9 mouse cellular contexts compared by ENCODE assay signal in genomic region chr5:117109522-117109921, GRCm38 (mm10). TPM values are rescaled to one million over a fixed set of nuclear protein-coding genes. Genes with fewer than 3 reads are reported as not detected.
A peak's percentile ranks its signal among the peaks of the same experiment; 100 is the strongest.
DNase-seq lines count a peak whose midpoint lies in the region; ATAC-seq and TF ChIP-seq lines count a peak whose summit lies in the region.
"Had no signal": no experiment of that assay in that cellular context is flagged by ENCODE, and none has a peak within 500 bp of the region (broad histone marks: within the 10 kb centered on the region; RNA-seq: fewer than 3 reads in every experiment).

No protein-coding gene starts in this region.

- H3K9me3 ChIP-seq in intestine, postnatal 0 days (ENCODE audit: control insufficient read depth) = no peaks in the 10 kb centered on the region
- no peaks in the 10 kb centered on the region for H3K9me3 ChIP-seq in intestine, embryonic 15.5 days
- H3K9me3 ChIP-seq: hindbrain, embryonic 15.5 days had no signal

- no peak overlapping the region for H3K4me2 ChIP-seq in intestine, postnatal 0 days (replicated peaks; ENCODE audit: low read depth)
- H3K4me2 ChIP-seq in intestine, embryonic 15.5 days (replicated peaks) = no peak overlapping the region
- H3K4me2 ChIP-seq: hindbrain, embryonic 15.5 days had no signal

- H3K36me3 ChIP-seq in intestine, postnatal 0 days (ENCODE audit: control insufficient read depth, insufficient read depth) = peaks cover 79% of the 10 kb centered on the region
- peaks cover 50% of the 10 kb centered on the region for H3K36me3 ChIP-seq in intestine, embryonic 15.5 days
- peaks cover 38% of the 10 kb centered on the region for H3K36me3 ChIP-seq in spleen, adult 2 months (ENCODE audit: control insufficient read depth, insufficient read depth, low read length)

- intact Hi-C loops in left cerebral cortex, postnatal 14 days (cut with DNase I) = no loop called here

- ATAC-seq in intestine, postnatal 0 days = no peak
- ATAC-seq in intestine, embryonic 15.5 days = no peak

- no peak for TF ChIP-seq POLR2A in spleen, adult 2 months (IDR thresholded peaks at IDR 0.05; ENCODE audit: low read depth, low read length)
- no peak for TF ChIP-seq POLR2A in bone marrow macrophage, adult 2 months (IDR thresholded peaks at IDR 0.05; ENCODE audit: borderline replicate concordance, low read depth, low read length)

- no peaks in the 10 kb centered on the region for H3K27me3 ChIP-seq in intestine, postnatal 0 days (replicated peaks; ENCODE audit: control insufficient read depth, insufficient read depth, low read length)
- no peaks in the 10 kb centered on the region for H3K27me3 ChIP-seq in intestine, embryonic 15.5 days (replicated peaks)
- H3K27me3 ChIP-seq in spleen, adult 2 months (ENCODE audit: control insufficient read depth, insufficient read depth, low read length) = no peaks in the 10 kb centered on the region
- H3K27me3 ChIP-seq: hindbrain, embryonic 15.5 days had no signal

- no peak overlapping the region for H3K27ac ChIP-seq in intestine, postnatal 0 days (ENCODE audit: low read depth, low read length)
- no peak overlapping the region for H3K27ac ChIP-seq in intestine, embryonic 15.5 days
- H3K27ac ChIP-seq in spleen, adult 2 months (ENCODE audit: insufficient read depth, low read length) = no peak overlapping the region
- no peak overlapping the region for H3K27ac ChIP-seq in bone marrow macrophage, adult 2 months (ENCODE audit: insufficient read depth, low read depth, low read length)
- H3K27ac ChIP-seq: hindbrain, embryonic 15.5 days had no signal

- H3K4me1 ChIP-seq in intestine, postnatal 0 days (replicated peaks; ENCODE audit: control insufficient read depth, insufficient read depth, low read length) = no peaks in the 10 kb centered on the region
- H3K4me1 ChIP-seq in intestine, embryonic 15.5 days (replicated peaks) = no peaks in the 10 kb centered on the region
- H3K4me1 ChIP-seq in spleen, adult 2 months (ENCODE audit: control insufficient read depth, insufficient read depth, insufficient read length) = no peaks in the 10 kb centered on the region
- H3K4me1 ChIP-seq in bone marrow macrophage, adult 2 months (ENCODE audit: control insufficient read depth, insufficient read depth, low read length) = 0 out of 2 replicates have a peak, but pooled peaks cover 2% of the 10 kb centered on the region

- no peak overlapping the region for H3K9ac ChIP-seq in intestine, postnatal 0 days (ENCODE audit: low read depth, low read length)
- no peak overlapping the region for H3K9ac ChIP-seq in intestine, embryonic 15.5 days
- H3K9ac ChIP-seq: hindbrain, embryonic 15.5 days had no signal

- 92% methylated on average over 8 of the region's 8 CpGs for WGBS in intestine, postnatal 0 days
- WGBS in intestine, embryonic 15.5 days = 84% methylated on average over 8 of the region's 8 CpGs
- 87% methylated on average over 8 of the region's 8 CpGs for WGBS in spleen, adult 2 months

- DNase-seq in spleen, adult 2 months (ENCODE audit: low read depth in 1 of 2, low spot score in 2 of 2) = peak in 1 of 2 experiments; percentile 24
- no peak for DNase-seq in spleen, adult 12 weeks (ENCODE audit: low spot score)
- peak; percentile 78 for DNase-seq in thymus, postnatal 4 days
- DNase-seq in left cerebral cortex, postnatal 14 days (ENCODE audit: low spot score in 2 of 2) = no peak

- H3K4me3 ChIP-seq in intestine, postnatal 0 days (ENCODE audit: low read depth, low read length) = no peak overlapping the region
- no peak overlapping the region for H3K4me3 ChIP-seq in intestine, embryonic 15.5 days (replicated peaks)
- no peak overlapping the region for H3K4me3 ChIP-seq in spleen, adult 2 months (ENCODE audit: extremely low read depth, insufficient read depth, insufficient read length)
- no peak overlapping the region for H3K4me3 ChIP-seq in bone marrow macrophage, adult 2 months (ENCODE audit: insufficient read depth, low read length)
- H3K4me3 ChIP-seq: hindbrain, embryonic 15.5 days; myocyte had no signal

- TF ChIP-seq CTCF in intestine, postnatal 0 days (IDR thresholded peaks at IDR 0.05; ENCODE audit: low read depth) = peak; percentile 68
- peak; percentile 39; the same call in 1 of the 2 replicates for TF ChIP-seq CTCF in spleen, adult 2 months (IDR thresholded peaks at IDR 0.05; ENCODE audit: extremely low read depth, insufficient read depth, insufficient read length, insufficient replicate concordance)
- peak; percentile 43; the same call in 1 of the 2 replicates for TF ChIP-seq CTCF in bone marrow macrophage, adult 2 months (IDR thresholded peaks at IDR 0.05; ENCODE audit: low read depth, low read length)

RNA-seq across cellular contexts. Expression of gene Suds3, which starts 6.4 kb away (rescaled TPM):
- 41.8 and 47.2 TPM in 2 replicates for polyA plus RNA-seq in intestine, postnatal 0 days (2015; fragmentation: Nextera tagmentation; extraction: Ambion mirVana)
- polyA plus RNA-seq in intestine, embryonic 15.5 days (2015; fragmentation: Nextera tagmentation; extraction: Ambion mirVana) = 72.7 and 73.7 TPM in 2 replicates
- 45.1 and 60.7 TPM in 2 replicates for polyA plus RNA-seq in spleen, adult 2 months (2012; rRNA removed)
- 50.7 and 51.4 TPM in 2 replicates for polyA plus RNA-seq in bone marrow macrophage, adult 2 months (2012; ENCODE audit: insufficient read depth, insufficient read length, missing spikeins)
- total RNA-seq in left cerebral cortex, postnatal 14 days (2021) = 10 to 100 TPM; 93.4 to 97.2 TPM

RNA-seq across cellular contexts. Expression of gene Taok3, which starts 10.4 kb away (rescaled TPM):
- polyA plus RNA-seq in intestine, postnatal 0 days (2015; fragmentation: Nextera tagmentation; extraction: Ambion mirVana) = 40.4 and 47.7 TPM in 2 replicates
- 44.9 and 45.0 TPM in 2 replicates for polyA plus RNA-seq in intestine, embryonic 15.5 days (2015; fragmentation: Nextera tagmentation; extraction: Ambion mirVana)
- 18.4 and 26.6 TPM in 2 replicates for polyA plus RNA-seq in spleen, adult 2 months (2012; rRNA removed)
- 110 and 112 TPM in 2 replicates for polyA plus RNA-seq in bone marrow macrophage, adult 2 months (2012; ENCODE audit: insufficient read depth, insufficient read length, missing spikeins)
- 10 to 100 TPM; 62.8 to 66.1 TPM for total RNA-seq in left cerebral cortex, postnatal 14 days (2021)
